Mouse (Mus musculus) layer of hippocampus, adult 2 months (tissue): ENCODE results near the gene Dusp16. TPM values are rescaled to one million over a fixed set of nuclear protein-coding genes. Genes with fewer than 3 reads are reported as not detected.
A peak's percentile ranks its signal among the peaks of the same experiment; 100 is the strongest.

ENCODE experiments used
- DNase-seq, 2 experiments: peaks; one replicate each; pipeline ENCODE4 v3.0.0; 2022; ENCODE audit warnings: low spot score in 2 of 2
- H3K27ac ChIP-seq: fragments of 200-600 bp; 2 replicates; pipeline ENCODE4 v1.8.1; 2022
- H3K4me3 ChIP-seq: fragments of 200-600 bp; 2 replicates; pipeline ENCODE4 v1.8.1; 2022; ENCODE audit warnings: mild to moderate bottlenecking
- CTCF ChIP-seq: fragments of 200-600 bp; conservative IDR thresholded peaks from 2 replicates; pipeline ENCODE4 v1.8.1; 2022; ENCODE audit warnings: antibody characterized with exemption, mild to moderate bottlenecking, moderate library complexity
- total RNA-seq, 2 experiments: library from RNA; stranded (reverse); gene quantifications; 2 replicates each; pipeline ENCODE4 v1.2.3; 2021

The Dusp16 gene
- total RNA-seq, 2 experiments from 2014 or later, result 8.6 to 8.9 TPM

GRCm38 (mm10) chr6:134669179-134669865 is 123.1 kb downstream of the Dusp16 start:
- peak in 1 of 2 experiments; percentile 12 for DNase-seq
- Histone ChIP-seq H3K4me3 (no peak overlapping the region), H3K27ac (0 out of 2 replicates have a peak overlapping the region, but pooled peaks have one; percentile 19)
- no peak for TF ChIP-seq CTCF

GRCm38 (mm10) chr6:134668519-134668918 is 123.9 kb downstream of the Dusp16 start:
- TF ChIP-seq CTCF, result no peak
- DNase-seq, result no peak
- Histone ChIP-seq H3K4me3 (no peak overlapping the region), H3K27ac (no peak overlapping the region)

- H3K4me3 ChIP-seq, result no peak overlapping the region
- no peak for DNase-seq
- TF ChIP-seq CTCF, result peak; percentile 23; the same call in 1 of the 2 replicates
- no peak overlapping the region for H3K27ac ChIP-seq
Measured at GRCm38 (mm10) chr6:134665817-134666216, 126.6 kb downstream of the Dusp16 start.

Other genes starting within 250 kb of the Dusp16 start
- gene Lrp6, start 225.7 kb downstream of the Dusp16 start, total RNA-seq, result 10 to 100 TPM; 49.2 to 54.5 TPM
- 1 to 10 TPM; 9.1 TPM for gene Mansc1, start 160.1 kb downstream of the Dusp16 start, total RNA-seq
- gene Borcs5, start 153.1 kb downstream of the Dusp16 start, total RNA-seq, result 10 to 100 TPM; 36.3 to 40.7 TPM
- gene Crebl2, start 37.5 kb upstream of the Dusp16 start, total RNA-seq, result 10 to 100 TPM; 39.6 to 40.9 TPM
- 10 to 100 TPM; 22.0 to 27.4 TPM for gene Gpr19, start 106.0 kb upstream of the Dusp16 start, total RNA-seq
- 10 to 100 TPM; 47.2 to 48.0 TPM for gene Cdkn1b, start 127.8 kb upstream of the Dusp16 start, total RNA-seq
- 1 to 10 TPM; 1.9 to 2.5 TPM for gene Apold1, start 189.1 kb upstream of the Dusp16 start, total RNA-seq
- 10 to 100 TPM; 58.9 to 60.5 TPM for gene Ddx47, start 219.0 kb upstream of the Dusp16 start, total RNA-seq